In genomic region chrX:44789036-44789760, GRCm38 (mm10) we compare ENCODE assay signal across 8 mouse cellular contexts. TPM values are rescaled to one million over a fixed set of nuclear protein-coding genes. Genes with fewer than 3 reads are reported as not detected.
DNase-seq lines count a peak whose midpoint lies in the region; ATAC-seq lines count a peak whose summit lies in the region.

No protein-coding gene starts in this region.

- ATAC-seq in lung, embryonic 15.5 days (ENCODE audit: borderline replicate concordance, extremely low read depth, low FRiP score, low TSS enrichment), result peak; percentile 39
- no peak for ATAC-seq in heart, embryonic 16.5 days (replicated peaks; ENCODE audit: extremely low read depth, insufficient read depth, low FRiP score)
- 0 out of 2 replicates have a peak, but pooled peaks have one; percentile 7 for ATAC-seq in limb, embryonic 15.5 days (ENCODE audit: insufficient number of reproducible peaks, low FRiP score, low TSS enrichment, low read depth)
- ATAC-seq in stomach, embryonic 15.5 days (ENCODE audit: insufficient read depth, low FRiP score, low read depth), result no peak; the same call in 1 of the 2 replicates

- 25% methylated on average over 29 of the region's 36 CpGs for WGBS in lung, embryonic 15.5 days
- WGBS in heart, embryonic 16.5 days, result 30% methylated on average over 36 of the region's 36 CpGs
- WGBS in limb, embryonic 15.5 days, result 46% methylated on average over 35 of the region's 36 CpGs
- WGBS in stomach, embryonic 15.5 days, result 40% methylated on average over 36 of the region's 36 CpGs

- H3K9ac ChIP-seq in lung, embryonic 15.5 days, result peak overlapping the region; percentile 31
- peak overlapping the region; percentile 78 for H3K9ac ChIP-seq in heart, embryonic 16.5 days (ENCODE audit: low read length)
- peak overlapping the region; percentile 39 for H3K9ac ChIP-seq in limb, embryonic 15.5 days
- H3K9ac ChIP-seq in stomach, embryonic 15.5 days, result peak overlapping the region; percentile 29; the same call in 1 of the 2 replicates

- H3K4me2 ChIP-seq in lung, embryonic 15.5 days, result peak overlapping the region; percentile 75
- peak overlapping the region; percentile 84 for H3K4me2 ChIP-seq in heart, embryonic 16.5 days (ENCODE audit: low read depth, low read length)
- peak overlapping the region; percentile 63 for H3K4me2 ChIP-seq in limb, embryonic 15.5 days
- peak overlapping the region; percentile 76 for H3K4me2 ChIP-seq in stomach, embryonic 15.5 days

- H3K9me3 ChIP-seq in lung, embryonic 15.5 days, result no peaks in the 10 kb centered on the region
- no peaks in the 10 kb centered on the region for H3K9me3 ChIP-seq in heart, embryonic 16.5 days (replicated peaks; ENCODE audit: control insufficient read depth, low read length)
- no peaks in the 10 kb centered on the region for H3K9me3 ChIP-seq in limb, embryonic 15.5 days
- H3K9me3 ChIP-seq in stomach, embryonic 15.5 days, result no peaks in the 10 kb centered on the region

- H3K36me3 ChIP-seq in lung, embryonic 15.5 days, result no peaks in the 10 kb centered on the region
- no peaks in the 10 kb centered on the region for H3K36me3 ChIP-seq in heart, embryonic 16.5 days (ENCODE audit: control insufficient read depth, insufficient read depth)
- H3K36me3 ChIP-seq in limb, embryonic 15.5 days, result no peaks in the 10 kb centered on the region
- H3K36me3 ChIP-seq in stomach, embryonic 15.5 days, result no peaks in the 10 kb centered on the region

- peak overlapping the region; percentile 43 for H3K4me3 ChIP-seq in lung, embryonic 15.5 days
- peak overlapping the region; percentile 58 for H3K4me3 ChIP-seq in heart, embryonic 16.5 days (ENCODE audit: low read length)
- H3K4me3 ChIP-seq in limb, embryonic 15.5 days, result peak overlapping the region; percentile 50
- peak overlapping the region; percentile 48 for H3K4me3 ChIP-seq in stomach, embryonic 15.5 days (replicated peaks)

- DNase-seq in lung, postnatal 25 days (ENCODE audit: low spot score), result no peak
- DNase-seq in cerebellum, postnatal 36 days, result peak; percentile 11 to 34
- DNase-seq in adrenal gland, postnatal 36 days, result no peak
- DNase-seq in spleen, postnatal 10 days (ENCODE audit: low spot score in 2 of 2), result no peak

- H3K27ac ChIP-seq in lung, embryonic 15.5 days, result no peak overlapping the region
- H3K27ac ChIP-seq in heart, embryonic 16.5 days (ENCODE audit: low read length), result no peak overlapping the region
- H3K27ac ChIP-seq in limb, embryonic 15.5 days, result no peak overlapping the region
- no peak overlapping the region for H3K27ac ChIP-seq in stomach, embryonic 15.5 days

- no peaks in the 10 kb centered on the region for H3K4me1 ChIP-seq in lung, embryonic 15.5 days
- H3K4me1 ChIP-seq in heart, embryonic 16.5 days (ENCODE audit: control insufficient read depth, insufficient read depth, low read length), result no peaks in the 10 kb centered on the region
- H3K4me1 ChIP-seq in limb, embryonic 15.5 days, result no peaks in the 10 kb centered on the region
- no peaks in the 10 kb centered on the region for H3K4me1 ChIP-seq in stomach, embryonic 15.5 days

- H3K27me3 ChIP-seq in lung, embryonic 15.5 days, result no peaks in the 10 kb centered on the region
- no peaks in the 10 kb centered on the region for H3K27me3 ChIP-seq in heart, embryonic 16.5 days (ENCODE audit: control insufficient read depth, insufficient read depth, low read length)
- H3K27me3 ChIP-seq in limb, embryonic 15.5 days, result no peaks in the 10 kb centered on the region
- no peaks in the 10 kb centered on the region for H3K27me3 ChIP-seq in stomach, embryonic 15.5 days (replicated peaks)

RNA-seq across cellular contexts. Expression of gene Dcaf12l1, which starts 0.8 kb away (rescaled TPM):
- polyA plus RNA-seq in lung, embryonic 15.5 days (2015; fragmentation: Nextera tagmentation; extraction: Ambion mirVana), result 3.0 and 3.2 TPM in 2 replicates
- polyA plus RNA-seq in heart, embryonic 16.5 days (2015; fragmentation: Nextera tagmentation; extraction: Ambion mirVana), result 4.7 and 4.9 TPM in 2 replicates
- polyA plus RNA-seq in limb, embryonic 15.5 days (2015; fragmentation: Nextera tagmentation; extraction: Ambion mirVana), result 10.7 and 12.9 TPM in 2 replicates
- 8.6 TPM in 2 replicates for polyA plus RNA-seq in stomach, embryonic 15.5 days (2015; fragmentation: Nextera tagmentation; extraction: Ambion mirVana)
- 1 to 10 TPM; 1.6 to 3.2 TPM for total RNA-seq in adrenal gland, postnatal 36 days (2021)

Comparison
In these comparisons a context has a peak if more than half of its experiments do, and no peak if none do; other contexts are left out.
1. ATAC-seq: peak in lung, embryonic 15.5 days (single experiment) and limb, embryonic 15.5 days (single experiment); none in heart, embryonic 16.5 days (single experiment) and stomach, embryonic 15.5 days (single experiment).
2. DNase-seq: peak in cerebellum, postnatal 36 days (2 of 2); none in lung, postnatal 25 days (single experiment), adrenal gland, postnatal 36 days (0 of 2) and spleen, postnatal 10 days (0 of 2).
3. Peak in every context shown above with its lines, with median percentiles within 50 percentile points of each other: H3K4me2 ChIP-seq, H3K4me3 ChIP-seq and H3K9ac ChIP-seq.